Mouse (Mus musculus) heart, embryonic 16.5 days (tissue): Measurements from ENCODE around the gene Ddi2. TPM values are rescaled to one million over a fixed set of nuclear protein-coding genes. Genes with fewer than 3 reads are reported as not detected.
A peak's percentile ranks its signal among the peaks of the same experiment; 100 is the strongest.

Source experiments
- ATAC-seq: fragments of 200-750 bp; cut with Nextera tagmentation; replicated peaks from 2 replicates; pipeline ENCODE4 v1.8.0; 2017; ENCODE audit warnings: moderate number of reproducible peaks; ENCODE audit not compliant: insufficient read depth, low FRiP score; ENCODE audit errors: extremely low read depth
- H3K27ac ChIP-seq: fragments of 300-500 bp; sonication (generic); 2 replicates; pipeline ENCODE4 v1.5.1; 2014; ENCODE audit warnings: mild to moderate bottlenecking, low read length, control low read depth, moderate library complexity
- H3K27me3 ChIP-seq: fragments of 300-500 bp; sonication (generic); 2 replicates; pipeline ENCODE4 v1.6.1; 2014; ENCODE audit warnings: low read length, mixed read lengths; ENCODE audit not compliant: control insufficient read depth, insufficient read depth
- H3K36me3 ChIP-seq: fragments of 300-500 bp; sonication (generic); 2 replicates; pipeline ENCODE4 v1.6.1; 2014; ENCODE audit not compliant: control insufficient read depth, insufficient read depth
- H3K4me1 ChIP-seq: fragments of 300-500 bp; sonication (generic); 2 replicates; pipeline ENCODE4 v1.6.1; 2014; ENCODE audit warnings: low read length, mixed read lengths; ENCODE audit not compliant: control insufficient read depth, insufficient read depth
- H3K4me2 ChIP-seq: fragments of 300-500 bp; sonication (generic); 2 replicates; pipeline ENCODE4 v1.6.1; 2014; ENCODE audit warnings: low read depth, mild to moderate bottlenecking, control low read depth, low read length
- H3K4me3 ChIP-seq: fragments of 300-500 bp; sonication (generic); 2 replicates; pipeline ENCODE4 v1.5.1; 2014; ENCODE audit warnings: mild to moderate bottlenecking, control low read depth, low read length
- H3K9ac ChIP-seq: fragments of 300-500 bp; sonication (generic); 2 replicates; pipeline ENCODE4 v1.6.1; 2014; ENCODE audit warnings: low read length, control low read depth
- H3K9me3 ChIP-seq: fragments of 300-500 bp; sonication (generic); replicated peaks from 2 replicates; pipeline ENCODE4 v1.6.1; 2016; ENCODE audit warnings: low read length; ENCODE audit not compliant: control insufficient read depth
- WGBS: fragments of 180-500 bp; shearing (Covaris S2); extraction: QIAGEN DNeasy Blood & Tissue Kit; methylation state at CpG from one replicate; pipeline ENCODE4 v1.1.7; 2014; 5-methylcytosine and 5-hydroxymethylcytosine counted together
- polyA plus RNA-seq: library from polyadenylated mRNA; unstranded; fragments of >200 nt; fragmentation: Nextera tagmentation; extraction: Ambion mirVana; gene quantifications from 2 replicates; pipeline ENCODE4 v1.2.1, GENCODE M21; 2015

The Ddi2 gene
- polyA plus RNA-seq, 1 experiment from 2014 or later, result 14.1 TPM

GRCm38 (mm10) chr4:141717633-141718032 is 5.6 kb downstream of the Ddi2 start:
- Histone ChIP-seq H3K4me3 (no peak overlapping the region), H3K9me3 (no peaks in the 10 kb centered on the region; the same call in 1 of the 2 replicates), H3K27me3 (no peaks in the 10 kb centered on the region), H3K4me2 (no peak overlapping the region), H3K4me1 (peaks cover 34% of the 10 kb centered on the region), H3K27ac (no peak overlapping the region), H3K36me3 (peaks cover 15% of the 10 kb centered on the region), H3K9ac (no peak overlapping the region)
- no peak for ATAC-seq
- 85% methylated on average over 4 of the region's 4 CpGs for WGBS

GRCm38 (mm10) chr4:141715027-141715426 is 8.2 kb downstream of the Ddi2 start:
- no peak overlapping the region for H3K4me2 ChIP-seq
- no peaks in the 10 kb centered on the region for H3K27me3 ChIP-seq
- no peak for ATAC-seq
- no peaks in the 10 kb centered on the region; the same call in 1 of the 2 replicates for H3K9me3 ChIP-seq
- H3K36me3 ChIP-seq, result peaks cover 19% of the 10 kb centered on the region
- no peak overlapping the region for H3K27ac ChIP-seq
- H3K4me1 ChIP-seq, result peaks cover 15% of the 10 kb centered on the region
- H3K4me3 ChIP-seq, result no peak overlapping the region
- WGBS, result 71% methylated on average over 2 of the region's 2 CpGs
- peak overlapping the region; percentile 31; the same call in 1 of the 2 replicates for H3K9ac ChIP-seq

- no peak overlapping the region for H3K9ac ChIP-seq
- H3K27ac ChIP-seq, result no peak overlapping the region
- peaks cover 29% of the 10 kb centered on the region for H3K36me3 ChIP-seq
- no peaks in the 10 kb centered on the region for H3K27me3 ChIP-seq
- H3K4me2 ChIP-seq, result no peak overlapping the region
- no peaks in the 10 kb centered on the region for H3K9me3 ChIP-seq
- H3K4me1 ChIP-seq, result peaks cover 14% of the 10 kb centered on the region
- ATAC-seq, result no peak
- WGBS, result 81% methylated on average over 5 of the region's 5 CpGs
- H3K4me3 ChIP-seq, result no peak overlapping the region
Observed at GRCm38 (mm10) chr4:141713598-141714142, 9.5 kb downstream of the Ddi2 start.

GRCm38 (mm10) chr4:141711250-141711649 is 12.0 kb downstream of the Ddi2 start:
- ATAC-seq, result no peak
- H3K4me3 ChIP-seq, result no peak overlapping the region
- no peak overlapping the region for H3K27ac ChIP-seq
- no peaks in the 10 kb centered on the region for H3K27me3 ChIP-seq
- peaks cover 49% of the 10 kb centered on the region for H3K36me3 ChIP-seq
- H3K9me3 ChIP-seq, result no peaks in the 10 kb centered on the region
- 100% methylated on average over 1 of the region's 1 CpGs for WGBS
- no peak overlapping the region for H3K4me2 ChIP-seq
- H3K9ac ChIP-seq, result no peak overlapping the region
- H3K4me1 ChIP-seq, result peaks cover 14% of the 10 kb centered on the region

GRCm38 (mm10) chr4:141708971-141709370 is 14.2 kb downstream of the Ddi2 start:
- Histone ChIP-seq H3K9ac (no peak overlapping the region), H3K27me3 (no peaks in the 10 kb centered on the region), H3K4me2 (no peak overlapping the region), H3K4me1 (no peaks in the 10 kb centered on the region), H3K27ac (no peak overlapping the region), H3K36me3 (peaks cover 62% of the 10 kb centered on the region), H3K4me3 (no peak overlapping the region), H3K9me3 (no peaks in the 10 kb centered on the region)
- 91% methylated on average over 2 of the region's 2 CpGs for WGBS
- ATAC-seq, result no peak

- ATAC-seq, result no peak
- no peak overlapping the region for H3K27ac ChIP-seq
- no peaks in the 10 kb centered on the region for H3K27me3 ChIP-seq
- H3K36me3 ChIP-seq, result peaks cover 68% of the 10 kb centered on the region
- H3K9ac ChIP-seq, result no peak overlapping the region
- no peaks in the 10 kb centered on the region for H3K9me3 ChIP-seq
- 88% methylated on average over 7 of the region's 7 CpGs for WGBS
- no peak overlapping the region for H3K4me2 ChIP-seq
- no peaks in the 10 kb centered on the region for H3K4me1 ChIP-seq
- H3K4me3 ChIP-seq, result no peak overlapping the region
Observed at GRCm38 (mm10) chr4:141708005-141708404, 15.2 kb downstream of the Ddi2 start.

GRCm38 (mm10) chr4:141705331-141705730 is 17.9 kb downstream of the Ddi2 start:
- Histone ChIP-seq H3K4me1 (no peaks in the 10 kb centered on the region), H3K4me3 (no peak overlapping the region), H3K9ac (no peak overlapping the region), H3K4me2 (no peak overlapping the region), H3K9me3 (no peaks in the 10 kb centered on the region), H3K27me3 (no peaks in the 10 kb centered on the region), H3K27ac (no peak overlapping the region), H3K36me3 (peaks cover 77% of the 10 kb centered on the region)
- ATAC-seq, result no peak
- 77% methylated on average over 4 of the region's 4 CpGs for WGBS

- H3K27ac ChIP-seq, result no peak overlapping the region
- H3K9me3 ChIP-seq, result no peaks in the 10 kb centered on the region
- ATAC-seq, result no peak
- H3K9ac ChIP-seq, result no peak overlapping the region
- H3K4me1 ChIP-seq, result no peaks in the 10 kb centered on the region
- 89% methylated on average over 2 of the region's 2 CpGs for WGBS
- H3K4me2 ChIP-seq, result no peak overlapping the region
- no peaks in the 10 kb centered on the region for H3K27me3 ChIP-seq
- no peak overlapping the region for H3K4me3 ChIP-seq
- peaks cover 74% of the 10 kb centered on the region for H3K36me3 ChIP-seq
Observed at GRCm38 (mm10) chr4:141704625-141705024, 18.6 kb downstream of the Ddi2 start.

GRCm38 (mm10) chr4:141694719-141695118 is 28.5 kb downstream of the Ddi2 start:
- Histone ChIP-seq H3K4me1 (0 out of 2 replicates have a peak, but pooled peaks cover 2% of the 10 kb centered on the region), H3K4me2 (no peak overlapping the region), H3K4me3 (no peak overlapping the region), H3K27ac (no peak overlapping the region), H3K9me3 (no peaks in the 10 kb centered on the region), H3K27me3 (no peaks in the 10 kb centered on the region), H3K9ac (no peak overlapping the region), H3K36me3 (peaks cover 66% of the 10 kb centered on the region)
- 92% methylated on average over 8 of the region's 8 CpGs for WGBS
- no peak for ATAC-seq
